Comparison of ENCODE assay signal across 13 mouse cellular contexts in genomic region chr16:4318001-4318526, GRCm38 (mm10).
A peak's percentile ranks its signal among the peaks of the same experiment; 100 is the strongest.
DNase-seq lines count a peak whose midpoint lies in the region; ATAC-seq and TF ChIP-seq lines count a peak whose summit lies in the region.
"Had no signal": no experiment of that assay in that cellular context is flagged by ENCODE, and none has a peak within 500 bp of the region (broad histone marks: within the 10 kb centered on the region; RNA-seq: fewer than 3 reads in every experiment).

No protein-coding gene starts in this region.

- H3K4me1 ChIP-seq in embryonic facial prominence, embryonic 14.5 days (ENCODE audit: control insufficient read depth, insufficient read depth, low read length) = peaks cover 5% of the 10 kb centered on the region
- H3K4me1 ChIP-seq in embryonic facial prominence, embryonic 10.5 days = no peaks in the 10 kb centered on the region
- peaks cover 4% of the 10 kb centered on the region; the same call in 1 of the 2 replicates for H3K4me1 ChIP-seq in lung, embryonic 16.5 days (replicated peaks; ENCODE audit: control insufficient read depth, insufficient read depth, low read length)
- H3K4me1 ChIP-seq in kidney, embryonic 16.5 days (ENCODE audit: insufficient read depth, low read length) = peaks cover 3% of the 10 kb centered on the region; the same call in 1 of the 2 replicates
- H3K4me1 ChIP-seq: embryonic facial prominence, embryonic 12.5 days; limb, embryonic 15.5 days; midbrain, embryonic 12.5 days had no signal

- no peaks in the 10 kb centered on the region for H3K9me3 ChIP-seq in embryonic facial prominence, embryonic 14.5 days (ENCODE audit: control insufficient read depth, low read length)
- no peaks in the 10 kb centered on the region for H3K9me3 ChIP-seq in embryonic facial prominence, embryonic 10.5 days
- H3K9me3 ChIP-seq in lung, embryonic 16.5 days (ENCODE audit: control insufficient read depth, low read length) = no peaks in the 10 kb centered on the region
- no peaks in the 10 kb centered on the region for H3K9me3 ChIP-seq in kidney, embryonic 16.5 days (ENCODE audit: low read length)
- H3K9me3 ChIP-seq: embryonic facial prominence, embryonic 12.5 days; limb, embryonic 15.5 days; midbrain, embryonic 12.5 days had no signal

- TF ChIP-seq CTCF in left cerebral cortex, adult 2 months (IDR thresholded peaks at IDR 0.05) = no peak

- 0 out of 2 replicates have a peak, but pooled peaks have one; percentile 62 for ATAC-seq in embryonic facial prominence, embryonic 14.5 days (ENCODE audit: low read depth)
- ATAC-seq in lung, embryonic 16.5 days (ENCODE audit: low read depth) = 0 out of 2 replicates have a peak, but pooled peaks have one; percentile 41
- ATAC-seq in kidney, embryonic 16.5 days (ENCODE audit: low FRiP score, low TSS enrichment) = no peak

- no peak overlapping the region for H3K4me2 ChIP-seq in embryonic facial prominence, embryonic 14.5 days (ENCODE audit: low read depth, low read length)
- no peak overlapping the region for H3K4me2 ChIP-seq in lung, embryonic 16.5 days (ENCODE audit: low read depth, low read length)
- no peak overlapping the region for H3K4me2 ChIP-seq in kidney, embryonic 16.5 days (replicated peaks; ENCODE audit: low read depth, low read length)
- H3K4me2 ChIP-seq: embryonic facial prominence, embryonic 12.5 days; limb, embryonic 15.5 days; midbrain, embryonic 12.5 days had no signal

- H3K27me3 ChIP-seq in embryonic facial prominence, embryonic 14.5 days (replicated peaks; ENCODE audit: control insufficient read depth, insufficient read depth, low read length) = no peaks in the 10 kb centered on the region
- no peaks in the 10 kb centered on the region for H3K27me3 ChIP-seq in embryonic facial prominence, embryonic 10.5 days (replicated peaks; ENCODE audit: low read depth, poor library complexity, severe bottlenecking)
- H3K27me3 ChIP-seq in lung, embryonic 16.5 days (ENCODE audit: control insufficient read depth, insufficient read depth, low read depth, low read length) = no peaks in the 10 kb centered on the region
- H3K27me3 ChIP-seq in kidney, embryonic 16.5 days (ENCODE audit: insufficient read depth, low read length) = no peaks in the 10 kb centered on the region
- H3K27me3 ChIP-seq: embryonic facial prominence, embryonic 12.5 days; limb, embryonic 15.5 days; midbrain, embryonic 12.5 days had no signal

- H3K4me3 ChIP-seq in embryonic facial prominence, embryonic 14.5 days (ENCODE audit: low read depth, low read length) = no peak overlapping the region
- no peak overlapping the region for H3K4me3 ChIP-seq in embryonic facial prominence, embryonic 10.5 days
- H3K4me3 ChIP-seq in left cerebral cortex, adult 2 months = no peak overlapping the region
- no peak overlapping the region for H3K4me3 ChIP-seq in lung, embryonic 16.5 days (ENCODE audit: low read length)
- H3K4me3 ChIP-seq in kidney, embryonic 16.5 days (ENCODE audit: low read length) = no peak overlapping the region
- H3K4me3 ChIP-seq: embryonic facial prominence, embryonic 12.5 days; limb, embryonic 15.5 days; midbrain, embryonic 12.5 days had no signal

- WGBS in embryonic facial prominence, embryonic 14.5 days = 58% methylated on average over 6 of the region's 6 CpGs
- 83% methylated on average over 6 of the region's 6 CpGs for WGBS in embryonic facial prominence, embryonic 10.5 days
- WGBS in lung, embryonic 16.5 days = 60% methylated on average over 6 of the region's 6 CpGs
- WGBS in kidney, embryonic 16.5 days = 71% methylated on average over 6 of the region's 6 CpGs

- H3K36me3 ChIP-seq in embryonic facial prominence, embryonic 14.5 days (ENCODE audit: control insufficient read depth, insufficient read depth, low read length) = no peaks in the 10 kb centered on the region
- H3K36me3 ChIP-seq in embryonic facial prominence, embryonic 10.5 days (replicated peaks) = no peaks in the 10 kb centered on the region
- no peaks in the 10 kb centered on the region for H3K36me3 ChIP-seq in lung, embryonic 16.5 days (ENCODE audit: control insufficient read depth, insufficient read depth, low read length)
- H3K36me3 ChIP-seq in kidney, embryonic 16.5 days (ENCODE audit: insufficient read depth, low read length) = no peaks in the 10 kb centered on the region
- H3K36me3 ChIP-seq: embryonic facial prominence, embryonic 12.5 days; limb, embryonic 15.5 days; midbrain, embryonic 12.5 days had no signal

- DNase-seq in embryonic facial prominence, embryonic 14.5 days (ENCODE audit: low spot score) = peak; percentile 59
- no peak for DNase-seq in embryonic facial prominence, embryonic 10.5 days (ENCODE audit: low spot score)
- peak; percentile 51 to 69 for DNase-seq in left cerebral cortex, postnatal 14 days (ENCODE audit: low spot score in 2 of 2)
- DNase-seq in left cerebral cortex, adult 2 months (ENCODE audit: extremely low spot score in 1 of 2, low spot score in 2 of 2) = no peak
- peak; percentile 63 for DNase-seq in adrenal gland, postnatal 10 days
- no peak for DNase-seq in testis, postnatal 10 days (ENCODE audit: low spot score)
- DNase-seq: kidney, postnatal 25 days; thymus, adult 18-20 months had no signal

- no peak overlapping the region for H3K27ac ChIP-seq in embryonic facial prominence, embryonic 14.5 days (replicated peaks; ENCODE audit: low read depth, low read length)
- H3K27ac ChIP-seq in embryonic facial prominence, embryonic 10.5 days (replicated peaks) = no peak overlapping the region
- H3K27ac ChIP-seq in left cerebral cortex, adult 2 months = no peak overlapping the region
- no peak overlapping the region for H3K27ac ChIP-seq in lung, embryonic 16.5 days (ENCODE audit: low read length)
- no peak overlapping the region for H3K27ac ChIP-seq in kidney, embryonic 16.5 days (ENCODE audit: low read length)
- H3K27ac ChIP-seq: embryonic facial prominence, embryonic 12.5 days; limb, embryonic 15.5 days; midbrain, embryonic 12.5 days had no signal

- intact Hi-C loops in left cerebral cortex, postnatal 14 days (cut with DNase I) = loop anchor here (5.0 kb wide), 2 partner anchors 154 to 224 kb away; partner anchors contain the start of gene Srl
- intact Hi-C loops in left cerebral cortex, adult 2 months (cut with DNase I) = no loop called here

- no peak overlapping the region for H3K9ac ChIP-seq in embryonic facial prominence, embryonic 14.5 days (ENCODE audit: low read depth, low read length)
- no peak overlapping the region for H3K9ac ChIP-seq in lung, embryonic 16.5 days (ENCODE audit: low read length)
- H3K9ac ChIP-seq in kidney, embryonic 16.5 days (replicated peaks; ENCODE audit: low read length) = no peak overlapping the region
- H3K9ac ChIP-seq: embryonic facial prominence, embryonic 12.5 days; limb, embryonic 15.5 days; midbrain, embryonic 12.5 days had no signal

Comparison
In these comparisons a context has a peak if more than half of its experiments do, and no peak if none do; other contexts are left out.
1. DNase-seq: peak in embryonic facial prominence, embryonic 14.5 days (single experiment), left cerebral cortex, postnatal 14 days (2 of 2) and adrenal gland, postnatal 10 days (single experiment); none in embryonic facial prominence, embryonic 10.5 days (single experiment), left cerebral cortex, adult 2 months (0 of 2) and testis, postnatal 10 days (single experiment).